Mouse (Mus musculus) forebrain, embryonic 10.5 days (tissue): ENCODE data around the gene Nol3. TPM values are rescaled to one million over a fixed set of nuclear protein-coding genes. Genes with fewer than 3 reads are reported as not detected.

Experiments
- DNase-seq: peaks from one replicate; pipeline ENCODE4 v3.0.0-alpha.2; 2017; ENCODE audit warnings: low spot score; ENCODE audit errors: extremely low spot score
- H3K27ac ChIP-seq: fragments of 300-500 bp; sonication (generic); 2 replicates; pipeline ENCODE4 v1.5.1; 2016; ENCODE audit warnings: mild to moderate bottlenecking
- H3K27me3 ChIP-seq: fragments of 300-500 bp; sonication (generic); 2 replicates; pipeline ENCODE4 v1.6.1; 2016; ENCODE audit warnings: mild to moderate bottlenecking; ENCODE audit not compliant: poor library complexity, severe bottlenecking
- H3K36me3 ChIP-seq: fragments of 300-500 bp; sonication (generic); replicated peaks from 2 replicates; pipeline ENCODE4 v1.6.1; 2016; ENCODE audit warnings: mild to moderate bottlenecking, moderate library complexity
- H3K4me1 ChIP-seq: fragments of 300-500 bp; sonication (generic); 2 replicates; pipeline ENCODE4 v1.6.1; 2016
- H3K4me3 ChIP-seq: fragments of 300-500 bp; sonication (generic); 2 replicates; pipeline ENCODE4 v1.5.1; 2016; ENCODE audit warnings: mild to moderate bottlenecking, moderate library complexity
- H3K9me3 ChIP-seq: fragments of 300-500 bp; sonication (generic); 2 replicates; pipeline ENCODE4 v1.6.1; 2016; ENCODE audit warnings: mild to moderate bottlenecking, moderate library complexity
- WGBS: fragments of 180-500 bp; shearing (Covaris S2); methylation state at CpG from one replicate; pipeline ENCODE4 v1.1.7; 2016; 5-methylcytosine and 5-hydroxymethylcytosine counted together
- polyA plus RNA-seq: library from polyadenylated mRNA; unstranded; fragments of >200 nt; fragmentation: Nextera tagmentation; extraction: Ambion mirVana; gene quantifications from 2 replicates; pipeline ENCODE4 v1.2.1, GENCODE M21; 2016

The Nol3 gene
- polyA plus RNA-seq, 1 experiment from 2014 or later = 0.99 TPM

DNA sequence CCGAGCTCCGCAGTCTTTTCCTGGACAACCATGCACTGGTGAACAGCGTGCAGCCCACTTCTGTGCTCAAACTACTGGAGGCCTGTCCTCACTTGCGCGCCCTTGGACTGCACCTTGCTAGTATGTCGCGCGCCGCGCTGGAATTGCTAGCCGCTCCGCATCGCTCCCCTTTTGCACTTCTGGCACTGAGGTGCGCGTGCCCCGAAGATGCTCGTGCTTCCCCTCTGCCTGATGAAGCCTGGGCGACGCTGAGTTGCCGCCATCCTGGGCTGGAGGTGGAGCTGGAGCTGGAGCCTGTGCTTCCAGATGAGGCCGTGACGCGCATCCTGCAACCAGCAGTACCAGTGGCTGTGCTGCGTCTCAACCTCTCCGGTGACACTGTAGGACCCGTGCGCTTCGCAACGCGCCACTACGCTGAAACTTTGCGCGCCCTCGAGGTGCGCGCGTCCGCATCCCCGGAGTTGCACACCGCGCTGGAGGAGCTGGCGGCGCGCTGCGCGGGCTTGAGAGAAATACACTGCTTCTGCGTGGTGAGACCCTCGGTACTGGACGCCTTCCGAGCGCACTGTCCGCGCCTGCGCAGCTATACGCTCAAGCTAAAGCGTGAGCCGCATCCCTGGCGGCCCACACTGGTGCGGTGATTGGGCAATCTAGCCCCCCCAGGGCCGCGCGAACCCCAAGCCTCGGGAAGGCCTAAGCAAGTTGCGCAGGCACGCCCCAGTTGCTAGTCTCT is 7.4 kb upstream of the Nol3 start:
- H3K27me3 ChIP-seq = peaks cover 100% of the 10 kb centered on the region
- H3K4me3 ChIP-seq = peak overlapping the region; percentile 57
- H3K9me3 ChIP-seq = peaks cover 5% of the 10 kb centered on the region
- DNase-seq = peak; percentile 71
- H3K4me1 ChIP-seq = peaks cover 59% of the 10 kb centered on the region
- H3K36me3 ChIP-seq = no peaks in the 10 kb centered on the region
- WGBS = under 1% methylated on average over 65 of the region's 65 CpGs
- H3K27ac ChIP-seq = no peak overlapping the region

DNA sequence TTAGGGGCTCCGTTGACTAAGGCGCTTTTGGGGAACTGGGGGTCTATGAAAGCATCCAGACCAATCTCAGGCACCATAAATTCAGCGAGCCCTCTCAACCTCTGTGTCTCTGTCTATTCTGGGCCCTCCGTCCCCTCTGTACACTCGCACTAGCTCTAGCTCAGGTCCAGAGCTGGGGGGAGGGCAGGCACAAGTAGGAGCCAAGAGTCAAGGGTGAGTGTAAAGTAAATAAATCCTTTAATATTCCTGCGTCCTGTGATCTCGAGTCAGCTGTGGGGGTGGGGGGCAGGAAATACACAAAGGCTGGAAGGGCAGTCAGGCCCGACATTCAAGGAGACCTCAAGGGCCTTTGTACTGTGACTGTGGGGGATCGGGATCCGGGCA is 6.9 kb upstream of the Nol3 start:
- Histone ChIP-seq H3K27me3 (peaks cover 100% of the 10 kb centered on the region), H3K4me3 (peak overlapping the region; percentile 57), H3K9me3 (peaks cover 5% of the 10 kb centered on the region), H3K4me1 (peaks cover 55% of the 10 kb centered on the region), H3K36me3 (no peaks in the 10 kb centered on the region), H3K27ac (no peak overlapping the region)
- no peak for DNase-seq
- WGBS = under 1% methylated on average over 10 of the region's 10 CpGs

DNA sequence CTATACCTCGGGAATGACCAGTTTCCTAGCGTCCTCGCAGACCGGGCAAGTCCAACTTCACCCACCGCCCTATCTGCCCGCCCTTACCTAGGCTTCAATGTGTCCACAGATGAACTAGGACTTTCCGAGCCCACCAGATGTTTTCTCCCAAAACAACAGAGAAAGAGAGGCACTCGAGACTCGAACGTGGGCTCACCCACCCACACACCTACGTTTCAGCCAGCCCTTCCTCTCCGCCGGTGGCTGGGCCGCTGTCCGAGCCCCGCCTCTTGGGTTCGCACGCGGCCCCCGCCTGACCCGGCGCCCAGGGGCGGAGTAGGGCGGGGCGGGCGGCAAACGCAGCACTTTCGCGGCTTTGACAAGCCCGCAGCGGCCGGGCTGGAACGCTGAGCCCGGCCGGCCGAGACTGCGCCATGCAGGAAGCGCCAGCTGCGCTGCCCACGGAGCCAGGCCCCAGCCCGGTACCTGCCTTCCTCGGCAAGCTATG is 6.4 kb upstream of the Nol3 start, which contains the start of gene Hsf4:
Gene Hsf4, plus strand, starts transcription at position 341 of the 487 bp plus-strand sequence.
- Histone ChIP-seq H3K36me3 (no peaks in the 10 kb centered on the region), H3K27ac (no peak within 1 kb of the TSS), H3K27me3 (peaks cover 100% of the 10 kb centered on the region), H3K4me3 (peak within 1 kb of the TSS; percentile 57), H3K9me3 (peaks cover 5% of the 10 kb centered on the region), H3K4me1 (peaks cover 51% of the 10 kb centered on the region)
- DNase-seq = no peak
- under 1% methylated on average over 42 of the region's 42 CpGs for WGBS

DNA sequence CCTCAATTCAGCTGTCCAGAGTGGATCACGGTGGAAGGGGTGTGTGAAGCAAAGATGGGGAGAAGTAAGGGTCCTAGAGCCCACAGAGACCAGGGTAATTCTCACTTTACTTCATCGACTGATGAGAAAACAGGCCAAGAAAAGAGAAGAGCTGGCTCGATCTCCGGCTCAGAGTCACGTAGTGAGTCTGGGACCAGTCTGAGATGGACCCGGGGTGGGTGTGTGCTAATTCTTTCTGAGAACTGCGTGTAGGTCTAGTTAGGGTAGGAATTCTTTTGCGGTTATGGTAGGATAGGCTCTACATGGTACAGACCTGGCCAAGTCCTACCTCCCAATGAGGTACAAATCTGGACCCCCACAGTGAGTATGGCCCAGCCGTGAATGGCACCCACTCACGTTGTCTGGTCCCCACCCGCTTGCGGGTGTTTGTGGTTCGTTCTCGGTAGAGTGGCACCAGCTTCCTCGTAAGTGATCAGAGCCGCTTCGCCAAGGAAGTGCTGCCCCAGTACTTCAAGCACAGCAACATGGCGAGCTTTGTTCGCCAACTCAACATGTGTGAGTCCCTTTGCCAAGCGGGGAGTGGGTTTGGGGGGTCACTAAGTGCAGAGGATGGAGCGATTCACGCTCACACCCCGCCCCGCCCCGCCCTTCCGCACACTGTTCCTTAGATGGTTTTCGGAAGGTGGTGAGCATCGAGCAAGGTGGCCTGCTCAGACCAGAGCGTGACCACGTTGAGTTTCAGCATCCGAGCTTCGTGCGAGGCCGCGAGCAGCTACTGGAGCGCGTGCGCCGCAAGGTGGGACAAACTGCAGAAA is 5.6 kb upstream of the Nol3 start:
- Histone ChIP-seq H3K27ac (no peak overlapping the region), H3K36me3 (no peaks in the 10 kb centered on the region), H3K4me1 (peaks cover 44% of the 10 kb centered on the region), H3K27me3 (peaks cover 100% of the 10 kb centered on the region), H3K9me3 (peaks cover 5% of the 10 kb centered on the region), H3K4me3 (peak overlapping the region; percentile 57)
- 2% methylated on average over 39 of the region's 39 CpGs for WGBS
- no peak for DNase-seq

DNA sequence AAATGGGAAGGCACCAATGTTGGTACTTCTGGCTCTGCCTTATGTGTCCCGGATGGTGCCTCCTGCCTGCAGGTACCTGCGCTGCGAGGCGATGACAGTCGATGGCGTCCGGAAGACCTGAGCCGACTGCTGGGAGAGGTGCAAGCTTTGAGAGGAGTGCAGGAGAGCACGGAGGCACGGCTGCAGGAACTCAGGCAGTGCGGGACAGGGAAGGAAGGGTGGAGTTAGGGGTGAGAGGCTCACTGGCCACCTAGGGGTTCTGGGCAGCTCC is 5.1 kb upstream of the Nol3 start:
- H3K36me3 ChIP-seq = no peaks in the 10 kb centered on the region
- peaks cover 100% of the 10 kb centered on the region for H3K27me3 ChIP-seq
- DNase-seq = no peak
- under 1% methylated on average over 11 of the region's 11 CpGs for whole genome bisulfite sequencing
- peaks cover 49% of the 10 kb centered on the region for H3K4me1 ChIP-seq
- peaks cover 5% of the 10 kb centered on the region for H3K9me3 ChIP-seq
- no peak overlapping the region for H3K27ac ChIP-seq
- H3K4me3 ChIP-seq = peak overlapping the region; percentile 27; the same call in 1 of the 2 replicates

DNA sequence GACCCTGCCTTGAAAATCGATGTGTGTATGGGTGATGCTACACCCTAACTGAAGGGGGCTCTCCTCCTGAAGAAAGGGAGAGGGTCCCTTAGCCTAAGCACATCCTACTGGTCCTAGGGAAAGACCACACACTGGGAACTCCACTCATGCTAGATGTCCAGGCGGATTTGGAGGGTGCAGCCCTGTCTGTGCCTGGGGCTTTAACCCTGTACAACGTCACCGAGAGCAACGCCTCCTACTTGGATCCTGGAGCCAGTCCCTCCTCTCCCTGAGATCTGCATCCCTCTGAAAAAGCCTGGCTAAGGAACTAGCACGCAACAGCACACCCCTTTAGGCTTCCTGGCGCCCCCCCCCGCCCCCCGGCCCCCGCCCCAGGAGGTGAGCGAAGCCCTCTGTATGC is 553 bp upstream of the Nol3 start:
- Histone ChIP-seq H3K4me3 (no peak overlapping the region), H3K27ac (no peak overlapping the region), H3K36me3 (no peaks in the 10 kb centered on the region; the same call in 1 of the 2 replicates), H3K27me3 (peaks cover 100% of the 10 kb centered on the region), H3K4me1 (peaks cover 44% of the 10 kb centered on the region), H3K9me3 (no peaks in the 10 kb centered on the region)
- DNase-seq = no peak
- 6% methylated on average over 11 of the region's 11 CpGs for WGBS

DNA sequence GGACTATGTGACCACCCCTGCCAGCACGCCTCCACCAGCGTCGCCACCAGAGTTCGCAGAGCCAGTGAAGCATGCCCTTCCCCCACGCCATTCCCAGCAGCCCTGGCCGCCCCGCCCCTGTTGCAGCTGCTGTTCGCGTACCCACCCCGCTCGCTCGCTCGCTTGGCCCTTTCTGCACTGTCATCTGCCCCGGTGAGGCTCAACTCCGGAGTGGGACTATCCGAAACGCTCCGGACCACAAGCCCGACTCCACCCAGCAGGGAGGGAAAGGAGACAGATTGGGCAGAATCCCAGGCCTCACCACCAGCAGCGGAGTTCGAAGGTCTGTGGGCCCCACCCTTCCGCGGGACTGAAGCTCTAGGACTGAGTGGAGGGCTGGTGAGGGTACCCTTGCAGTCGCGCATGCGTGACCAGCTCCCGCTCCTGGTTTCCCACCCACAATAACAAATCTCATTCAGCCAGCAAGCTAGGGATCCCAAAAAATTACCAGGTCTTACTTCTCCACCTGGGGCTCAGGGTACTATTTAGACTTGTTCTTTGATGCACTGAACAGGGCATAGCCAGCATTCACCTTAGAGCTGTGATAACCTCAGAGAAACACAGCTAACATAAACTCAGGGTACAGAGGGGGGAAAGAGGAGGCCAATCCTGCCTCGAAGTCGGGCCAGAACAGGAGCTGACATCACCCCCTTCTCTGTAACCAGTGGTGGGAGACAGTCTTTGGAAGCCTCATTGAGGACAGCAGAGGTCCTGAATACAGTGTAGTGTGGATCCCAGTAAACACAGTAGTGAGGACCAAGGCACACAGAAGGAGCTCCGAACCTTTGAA is 566 bp downstream of the Nol3 start:
- no peaks in the 10 kb centered on the region for H3K9me3 ChIP-seq
- peak overlapping the region; percentile 55 for H3K4me3 ChIP-seq
- H3K27ac ChIP-seq = peak overlapping the region; percentile 44; the same call in 1 of the 2 replicates
- peak; percentile 54 for DNase-seq
- peaks cover 2% of the 10 kb centered on the region for H3K36me3 ChIP-seq
- peaks cover 100% of the 10 kb centered on the region for H3K27me3 ChIP-seq
- H3K4me1 ChIP-seq = peaks cover 34% of the 10 kb centered on the region
- WGBS = 4% methylated on average over 30 of the region's 30 CpGs

DNA sequence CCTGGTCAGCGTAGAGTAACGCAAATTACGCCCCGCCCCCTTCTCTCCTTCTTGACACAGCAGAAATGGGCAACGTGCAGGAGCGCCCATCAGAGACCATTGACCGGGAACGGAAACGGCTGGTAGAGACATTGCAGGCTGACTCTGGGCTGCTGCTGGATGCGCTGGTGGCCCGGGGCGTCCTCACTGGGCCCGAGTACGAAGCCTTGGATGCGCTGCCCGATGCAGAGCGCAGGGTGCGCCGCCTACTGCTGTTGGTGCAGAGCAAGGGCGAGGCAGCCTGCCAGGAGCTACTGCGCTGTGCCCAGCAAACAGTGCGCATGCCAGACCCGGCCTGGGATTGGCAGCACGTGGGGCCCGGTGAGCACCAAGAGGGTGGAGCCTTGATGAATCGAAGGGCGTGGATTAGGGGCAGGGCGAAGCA is 3.0 kb downstream of the Nol3 start:
- DNase-seq = no peak
- Histone ChIP-seq H3K27ac (no peak overlapping the region), H3K4me3 (peak overlapping the region; percentile 39), H3K27me3 (peaks cover 100% of the 10 kb centered on the region), H3K36me3 (peaks cover 25% of the 10 kb centered on the region), H3K4me1 (peaks cover 36% of the 10 kb centered on the region), H3K9me3 (no peaks in the 10 kb centered on the region)
- WGBS = 2% methylated on average over 28 of the region's 28 CpGs

DNA sequence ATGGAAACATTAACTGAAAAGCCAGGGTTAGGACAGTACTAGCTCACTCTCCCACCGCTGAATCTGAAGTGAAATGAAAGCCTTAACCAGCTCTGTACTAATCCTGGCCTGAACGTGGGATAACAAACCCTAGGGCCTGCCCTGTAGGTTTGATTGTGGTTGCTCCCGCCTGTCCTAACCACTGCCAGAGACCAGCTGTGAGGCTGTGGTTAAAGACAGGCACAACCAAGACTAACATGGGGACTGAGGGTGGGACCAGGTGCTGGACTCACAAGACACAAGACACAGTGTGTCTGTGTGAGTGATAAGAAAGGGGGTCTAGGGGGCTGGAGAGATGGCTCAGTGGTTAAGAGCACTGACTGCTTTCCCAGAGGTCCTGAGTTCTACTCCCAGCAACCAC is 4.6 kb downstream of the Nol3 start:
- DNase-seq = no peak
- Histone ChIP-seq H3K4me1 (peaks cover 32% of the 10 kb centered on the region), H3K27ac (no peak overlapping the region), H3K4me3 (no peak overlapping the region), H3K36me3 (peaks cover 38% of the 10 kb centered on the region), H3K27me3 (peaks cover 98% of the 10 kb centered on the region), H3K9me3 (no peaks in the 10 kb centered on the region)
- WGBS = 67% methylated on average over 3 of the region's 3 CpGs

DNA sequence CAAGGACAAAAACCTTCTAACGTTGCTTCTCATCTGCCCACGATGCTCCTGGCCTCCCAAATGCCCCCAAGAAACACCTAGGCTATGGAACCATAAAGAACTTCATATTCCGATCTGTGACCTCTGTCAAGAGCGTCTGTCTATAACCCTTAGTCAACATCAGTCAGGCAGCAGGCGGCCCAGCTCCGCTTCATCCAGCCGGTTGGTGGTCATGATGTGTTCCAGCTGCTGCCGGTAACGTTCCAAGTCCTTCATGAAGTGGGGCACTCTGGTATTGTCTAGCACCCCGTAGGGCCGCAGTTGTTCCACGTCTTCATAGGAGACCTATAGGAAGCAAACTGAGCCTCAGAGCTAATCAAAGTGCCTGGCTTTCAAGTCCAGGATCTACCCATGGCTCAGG is 5.9 kb downstream of the Nol3 start:
- WGBS = 89% methylated on average over 12 of the region's 12 CpGs

DNA sequence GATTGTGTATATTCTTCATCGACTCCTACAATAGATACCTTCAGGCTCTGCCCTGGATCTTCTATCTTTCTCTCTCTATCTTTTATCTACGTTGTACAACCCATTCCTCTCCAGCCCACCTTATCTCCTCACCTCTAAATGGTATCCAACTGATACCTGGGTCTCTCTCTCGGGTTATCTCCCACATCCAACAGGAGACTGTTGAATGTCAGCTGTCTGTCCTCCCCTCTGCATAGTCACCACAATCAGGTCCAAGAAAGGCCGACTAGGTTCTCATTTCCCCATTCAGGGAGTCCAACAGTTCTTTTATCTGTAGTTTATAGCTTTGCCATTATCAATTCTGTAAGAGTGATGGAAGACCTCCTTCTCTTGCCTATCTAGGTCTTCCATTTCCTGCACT is 6.3 kb downstream of the Nol3 start:
- Histone ChIP-seq H3K9me3 (no peaks in the 10 kb centered on the region), H3K27ac (no peak overlapping the region), H3K4me1 (peaks cover 17% of the 10 kb centered on the region), H3K27me3 (peaks cover 88% of the 10 kb centered on the region), H3K36me3 (peaks cover 40% of the 10 kb centered on the region), H3K4me3 (no peak overlapping the region)
- no peak for DNase-seq
- 92% methylated on average over 4 of the region's 4 CpGs for WGBS

More for the DNA sequence above, 5.9 kb downstream of the Nol3 start:
- no peak overlapping the region for H3K27ac ChIP-seq
- peaks cover 92% of the 10 kb centered on the region for H3K27me3 ChIP-seq
- H3K4me1 ChIP-seq = peaks cover 19% of the 10 kb centered on the region
- H3K4me3 ChIP-seq = no peak overlapping the region
- H3K9me3 ChIP-seq = no peaks in the 10 kb centered on the region
- peaks cover 40% of the 10 kb centered on the region for H3K36me3 ChIP-seq
- no peak for DNase-seq

DNA sequence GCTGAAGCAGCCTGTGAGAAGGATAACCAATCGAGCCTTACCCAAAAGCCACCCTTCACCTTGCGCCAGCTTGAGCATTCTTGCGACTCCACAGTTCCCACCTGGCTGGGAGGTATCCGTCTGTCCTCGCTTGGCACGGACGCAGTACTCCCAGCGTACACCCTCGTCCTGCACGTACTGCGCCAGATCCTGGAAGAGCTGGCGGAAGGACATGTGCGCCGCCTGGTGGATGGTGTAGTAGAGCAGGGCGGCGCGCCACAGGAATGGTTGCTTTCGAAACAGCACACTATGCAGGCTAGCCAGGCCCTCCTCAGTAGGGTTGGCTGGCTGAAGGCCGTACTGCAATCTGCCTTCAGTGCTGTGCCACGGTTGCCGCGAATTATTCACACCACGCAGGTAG is 7.1 kb downstream of the Nol3 start:
- Histone ChIP-seq H3K36me3 (peaks cover 40% of the 10 kb centered on the region), H3K4me1 (peaks cover 19% of the 10 kb centered on the region), H3K9me3 (no peaks in the 10 kb centered on the region), H3K4me3 (no peak overlapping the region; the same call in 1 of the 2 replicates), H3K27ac (no peak overlapping the region), H3K27me3 (peaks cover 79% of the 10 kb centered on the region)
- DNase-seq = no peak
- WGBS = 18% methylated on average over 23 of the region's 23 CpGs
